Mouse (Mus musculus) stomach, embryonic 16.5 days (tissue): ENCODE measurements around the gene Adi1. TPM values are rescaled to one million over a fixed set of nuclear protein-coding genes. Genes with fewer than 3 reads are reported as not detected.

Experiments used
- ATAC-seq: fragments of 200-750 bp; cut with Nextera tagmentation; 2 replicates; pipeline ENCODE4 v1.8.0; 2017; ENCODE audit warnings: moderate number of reproducible peaks, moderate TSS enrichment; ENCODE audit not compliant: insufficient read depth, low FRiP score
- H3K27ac ChIP-seq: fragments of 300-500 bp; sonication (generic); 2 replicates; pipeline ENCODE4 v1.5.1; 2014; ENCODE audit warnings: low read length
- H3K27me3 ChIP-seq: fragments of 300-500 bp; sonication (generic); 2 replicates; pipeline ENCODE4 v1.6.1; 2014; ENCODE audit warnings: low read length, control low read depth, mixed read lengths; ENCODE audit not compliant: control insufficient read depth, insufficient read depth
- H3K36me3 ChIP-seq: fragments of 300-500 bp; sonication (generic); 2 replicates; pipeline ENCODE4 v1.6.1; 2014; ENCODE audit warnings: low read length; ENCODE audit not compliant: control insufficient read depth, insufficient read depth
- H3K4me1 ChIP-seq: fragments of 300-500 bp; sonication (generic); 2 replicates; pipeline ENCODE4 v1.6.1; 2014; ENCODE audit warnings: low read length, control low read depth, mixed read lengths; ENCODE audit not compliant: control insufficient read depth, insufficient read depth
- H3K4me2 ChIP-seq: fragments of 300-500 bp; sonication (generic); 2 replicates; pipeline ENCODE4 v1.6.1; 2014; ENCODE audit warnings: low read depth, low read length, mixed read lengths
- H3K4me3 ChIP-seq: fragments of 300-500 bp; sonication (generic); replicated peaks from 2 replicates; pipeline ENCODE4 v1.5.1; 2014; ENCODE audit warnings: mild to moderate bottlenecking, low read length
- H3K9ac ChIP-seq: fragments of 300-500 bp; sonication (generic); 2 replicates; pipeline ENCODE4 v1.6.1; 2014; ENCODE audit warnings: low read length
- H3K9me3 ChIP-seq: fragments of 300-500 bp; sonication (generic); replicated peaks from 2 replicates; pipeline ENCODE4 v1.6.1; 2016; ENCODE audit warnings: low read length, control low read depth; ENCODE audit not compliant: control insufficient read depth
- WGBS: fragments of 180-500 bp; shearing (Covaris S2); extraction: QIAGEN DNeasy Blood & Tissue Kit; methylation state at CpG from one replicate; pipeline ENCODE4 v1.1.7; 2014; 5-methylcytosine and 5-hydroxymethylcytosine counted together
- polyA plus RNA-seq: library from polyadenylated mRNA; unstranded; fragments of >200 nt; fragmentation: Nextera tagmentation; extraction: Ambion mirVana; gene quantifications from 2 replicates; pipeline ENCODE4 v1.2.1, GENCODE M21; 2015

The Adi1 gene
- 80.7 and 85.1 TPM in 2 replicates for polyA plus RNA-seq

DNA sequence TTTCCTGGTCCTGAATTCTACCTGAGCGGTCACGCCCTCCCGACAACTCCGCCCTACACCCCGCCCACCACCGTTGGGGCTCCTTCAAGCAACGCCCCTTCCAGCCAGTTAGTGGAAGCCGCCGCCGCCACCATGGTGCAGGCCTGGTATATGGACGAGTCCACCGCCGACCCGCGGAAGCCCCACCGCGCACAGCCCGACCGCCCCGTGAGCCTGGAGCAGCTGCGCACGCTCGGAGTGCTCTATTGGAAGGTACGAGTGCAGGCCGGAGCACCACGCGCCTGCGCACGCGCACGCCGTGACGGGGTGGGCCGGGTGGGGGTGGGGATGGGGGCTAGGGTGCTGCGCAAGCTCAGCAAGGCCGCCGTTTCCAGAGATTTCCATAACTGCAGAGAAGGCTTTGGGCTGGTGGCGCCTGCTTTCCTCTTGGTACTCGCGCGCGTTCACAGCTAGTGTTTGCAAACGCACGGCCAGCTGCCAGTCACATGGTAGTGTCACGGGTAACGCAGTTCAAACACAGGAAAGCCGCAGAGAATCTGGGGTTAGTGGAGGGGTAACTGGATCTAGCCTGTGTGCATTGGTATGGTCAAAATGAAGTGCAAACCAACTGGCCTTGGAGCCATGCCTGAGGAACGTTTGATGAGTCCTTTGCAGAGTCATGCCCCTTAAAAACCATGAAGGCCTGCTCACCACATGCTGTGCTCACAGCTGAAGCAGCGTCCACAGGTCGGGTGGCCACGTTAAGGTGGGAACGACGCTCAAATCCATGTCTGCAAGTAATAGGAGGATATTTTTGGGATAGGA, at the start of gene Adi1:
Gene Adi1, plus strand, starts transcription at position 111 of the 804 bp plus-strand sequence.
- H3K36me3 ChIP-seq: peaks cover 8% of the 10 kb centered on the region
- H3K27ac ChIP-seq: peak within 1 kb of the TSS; percentile 92
- peak within 1 kb of the TSS; percentile 72 for H3K4me3 ChIP-seq
- peaks cover 13% of the 10 kb centered on the region for H3K4me1 ChIP-seq
- H3K9me3 ChIP-seq: no peaks in the 10 kb centered on the region
- 2% methylated on average over 53 of the region's 53 CpGs for WGBS
- ATAC-seq: peak; percentile 93
- no peaks in the 10 kb centered on the region for H3K27me3 ChIP-seq
- H3K9ac ChIP-seq: peak within 1 kb of the TSS; percentile 83
- peak within 1 kb of the TSS; percentile 85 for H3K4me2 ChIP-seq

DNA sequence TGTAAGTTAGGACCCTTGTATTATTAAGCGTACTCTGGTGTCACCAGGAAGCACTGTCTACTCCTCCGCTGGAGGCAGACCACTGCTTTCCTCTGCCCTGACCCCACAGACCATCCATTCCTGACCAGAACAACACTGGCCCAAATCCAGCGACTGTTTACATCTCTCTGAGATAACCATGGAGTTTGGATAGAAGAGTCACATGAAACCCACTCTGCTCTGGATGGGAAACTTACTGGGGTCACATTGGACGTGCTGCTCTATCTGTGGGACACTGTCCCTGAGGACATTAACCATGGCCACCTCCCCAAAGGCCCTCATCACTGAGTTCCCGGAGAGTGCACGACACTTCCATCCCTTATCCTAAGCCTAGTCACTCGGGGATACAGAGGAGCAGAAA, 49.6 kb upstream of the Adi1 start:
- Histone ChIP-seq H3K27me3 (no peaks in the 10 kb centered on the region), H3K4me1 (peaks cover 16% of the 10 kb centered on the region), H3K36me3 (peaks cover 9% of the 10 kb centered on the region; the same call in 1 of the 2 replicates), H3K9ac (no peak overlapping the region), H3K27ac (no peak overlapping the region), H3K4me3 (no peak overlapping the region), H3K9me3 (no peaks in the 10 kb centered on the region), H3K4me2 (no peak overlapping the region)
- no peak for ATAC-seq
- WGBS: 72% methylated on average over 7 of the region's 7 CpGs

DNA sequence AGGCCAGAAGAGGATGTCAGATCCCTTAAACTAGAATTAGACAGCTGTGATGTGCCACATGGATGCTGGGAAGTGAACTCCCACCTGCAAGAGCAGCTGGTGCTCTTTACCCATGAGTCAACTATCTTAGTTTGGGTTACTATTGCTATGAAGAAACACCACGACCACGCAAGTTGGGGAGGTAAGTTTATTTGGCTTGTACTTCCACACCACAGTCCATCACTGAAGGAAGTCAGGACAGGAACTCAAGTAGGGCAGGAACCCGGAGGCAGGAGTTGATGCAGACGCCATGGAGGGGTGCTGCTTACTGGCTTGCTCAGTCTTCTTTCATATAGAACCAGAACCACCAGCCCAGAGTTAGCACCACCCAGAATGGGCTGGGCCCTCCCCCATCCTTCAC, 47.9 kb upstream of the Adi1 start:
- H3K9me3 ChIP-seq: no peaks in the 10 kb centered on the region
- ATAC-seq: no peak
- WGBS: 55% methylated on average over 4 of the region's 4 CpGs
- no peak overlapping the region for H3K27ac ChIP-seq
- H3K4me2 ChIP-seq: no peak overlapping the region
- H3K27me3 ChIP-seq: no peaks in the 10 kb centered on the region
- H3K4me3 ChIP-seq: no peak overlapping the region
- H3K4me1 ChIP-seq: peaks cover 6% of the 10 kb centered on the region
- peaks cover 17% of the 10 kb centered on the region for H3K36me3 ChIP-seq
- H3K9ac ChIP-seq: no peak overlapping the region

DNA sequence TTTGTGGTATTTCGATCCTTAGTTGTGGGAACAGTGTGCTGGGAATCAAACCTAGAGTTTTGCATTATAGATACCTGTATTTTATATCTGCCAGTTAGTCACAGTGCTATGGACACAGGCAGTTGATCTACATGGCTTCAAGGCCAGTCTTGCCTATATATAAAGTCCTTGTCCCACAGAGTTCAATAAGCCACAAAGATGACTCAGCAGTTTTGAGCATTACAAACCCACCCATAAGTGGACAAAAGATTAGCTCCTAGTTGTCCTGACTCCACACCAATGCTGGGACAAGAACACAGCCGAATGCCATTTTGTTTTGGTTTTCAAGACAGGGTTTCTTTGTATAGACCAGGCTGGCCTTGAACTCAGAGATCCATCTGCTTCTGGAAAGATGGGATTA, 46.6 kb upstream of the Adi1 start:
- Histone ChIP-seq H3K9ac (no peak overlapping the region), H3K27me3 (no peaks in the 10 kb centered on the region), H3K36me3 (peaks cover 30% of the 10 kb centered on the region), H3K9me3 (no peaks in the 10 kb centered on the region), H3K4me2 (no peak overlapping the region), H3K27ac (no peak overlapping the region), H3K4me3 (no peak overlapping the region), H3K4me1 (peaks cover 5% of the 10 kb centered on the region)
- whole genome bisulfite sequencing: 90% methylated on average over 2 of the region's 2 CpGs
- no peak for ATAC-seq

DNA sequence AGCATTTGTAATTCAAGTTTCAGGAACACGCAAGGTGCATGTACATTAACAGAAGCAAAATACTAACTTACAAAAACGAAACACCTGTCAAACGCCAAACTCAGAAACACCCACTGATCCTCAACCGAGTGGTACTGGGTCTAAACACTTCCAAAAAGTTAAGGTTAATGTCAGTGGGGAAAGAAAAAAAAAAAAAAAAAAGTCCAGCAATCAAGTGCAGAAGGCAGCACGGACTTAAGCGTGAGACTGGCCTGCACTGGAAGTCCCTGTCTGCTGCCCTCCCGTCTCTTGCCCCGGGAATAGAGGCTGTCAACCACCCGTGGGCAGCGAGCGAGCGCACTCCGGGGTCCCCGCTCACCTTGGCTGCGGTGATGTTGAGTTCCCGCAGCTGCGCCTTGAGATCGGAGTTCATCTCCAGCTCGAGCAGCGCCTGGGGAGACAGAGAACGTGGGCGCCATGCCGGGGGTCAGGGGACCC, 39.9 kb upstream of the Adi1 start:
- Histone ChIP-seq H3K4me1 (peaks cover 18% of the 10 kb centered on the region), H3K4me3 (peak overlapping the region; percentile 91), H3K27me3 (no peaks in the 10 kb centered on the region), H3K4me2 (peak overlapping the region; percentile 93), H3K36me3 (peaks cover 28% of the 10 kb centered on the region), H3K9ac (peak overlapping the region; percentile 99), H3K9me3 (no peaks in the 10 kb centered on the region), H3K27ac (peak overlapping the region; percentile 81)
- no peak for ATAC-seq
- WGBS: 2% methylated on average over 23 of the region's 23 CpGs

DNA sequence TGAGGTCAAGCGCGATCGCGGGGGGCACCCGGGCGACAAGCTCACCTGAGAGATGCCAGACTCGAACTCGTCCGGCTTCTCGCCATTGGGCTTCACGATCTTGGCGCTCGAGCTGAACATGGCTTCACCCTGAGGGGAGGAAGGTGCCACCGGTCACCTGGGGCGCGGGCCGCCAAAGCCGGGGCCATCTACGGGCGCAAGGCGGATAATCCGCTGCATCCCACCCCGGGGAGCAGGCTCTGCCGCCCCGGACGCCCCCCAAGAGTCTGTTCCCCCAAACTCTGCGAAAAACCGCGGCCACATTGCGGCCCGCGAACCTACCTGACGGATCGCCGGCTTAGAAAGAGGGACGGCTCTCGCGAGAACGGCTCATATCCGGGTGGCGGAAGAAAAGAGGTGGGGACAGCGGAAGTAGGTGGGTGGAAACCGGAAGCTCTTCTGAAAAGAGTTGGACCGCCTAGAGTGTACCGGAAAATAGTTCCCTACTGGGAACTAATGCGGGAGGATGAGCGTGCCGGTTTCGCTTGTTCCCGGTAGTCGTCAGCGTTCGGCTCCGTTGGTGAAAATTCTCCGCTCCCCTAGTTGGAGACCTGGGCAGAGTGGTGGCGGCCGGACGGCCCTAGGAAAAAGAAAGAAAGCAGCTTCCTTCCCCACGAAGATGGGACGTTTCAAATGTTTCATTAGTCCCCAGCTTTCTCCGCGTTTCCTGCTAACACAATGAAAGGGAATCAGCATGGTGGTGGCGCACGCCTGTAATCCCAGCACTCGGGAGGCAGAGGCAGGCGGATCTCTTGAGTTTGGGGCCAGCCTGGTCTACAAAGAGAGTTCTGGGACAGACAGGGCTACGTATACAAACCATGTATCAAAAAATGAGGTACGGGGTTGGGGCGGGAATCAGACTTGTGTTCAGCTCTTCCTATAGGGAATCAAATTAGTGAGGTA, 39.2 kb upstream of the Adi1 start, which contains the start of gene Rps7:
Gene Rps7, minus strand, starts transcription at position 419 of the 942 bp plus-strand sequence.
- 5% methylated on average over 69 of the region's 69 CpGs for WGBS
- peaks cover 28% of the 10 kb centered on the region for H3K36me3 ChIP-seq
- H3K9me3 ChIP-seq: no peaks in the 10 kb centered on the region
- peak within 1 kb of the TSS; percentile 91 for H3K4me3 ChIP-seq
- H3K9ac ChIP-seq: peak within 1 kb of the TSS; percentile 99
- peaks cover 18% of the 10 kb centered on the region for H3K4me1 ChIP-seq
- H3K27me3 ChIP-seq: no peaks in the 10 kb centered on the region
- peak within 1 kb of the TSS; percentile 81 for H3K27ac ChIP-seq
- H3K4me2 ChIP-seq: peak within 1 kb of the TSS; percentile 93
- peak; percentile 98 for ATAC-seq

DNA sequence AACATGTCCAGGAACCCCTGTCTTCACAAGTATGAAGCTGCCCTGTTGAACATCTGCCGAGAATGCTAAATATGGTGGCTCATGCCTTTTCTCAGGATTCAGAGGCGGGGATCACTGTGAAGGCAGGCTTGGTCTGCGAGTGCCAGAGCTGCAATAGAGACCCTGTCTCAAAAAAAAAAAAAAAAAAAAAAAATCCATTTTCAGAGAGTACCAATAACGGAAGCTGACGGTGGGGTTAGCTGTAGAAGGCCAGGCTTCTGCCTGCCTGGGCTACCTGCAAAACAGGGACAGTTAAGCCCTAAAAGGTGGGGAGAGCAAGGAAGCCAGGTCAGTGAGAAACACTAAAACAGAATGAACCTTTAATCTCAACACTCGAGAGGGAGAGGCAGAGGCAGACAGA, 38.5 kb upstream of the Adi1 start:
- peak overlapping the region; percentile 58 for H3K4me2 ChIP-seq
- no peak for ATAC-seq
- no peak overlapping the region for H3K27ac ChIP-seq
- no peaks in the 10 kb centered on the region for H3K9me3 ChIP-seq
- peak overlapping the region; percentile 91 for H3K4me3 ChIP-seq
- no peaks in the 10 kb centered on the region for H3K27me3 ChIP-seq
- peaks cover 24% of the 10 kb centered on the region for H3K36me3 ChIP-seq
- no peak overlapping the region for H3K9ac ChIP-seq
- peaks cover 18% of the 10 kb centered on the region for H3K4me1 ChIP-seq
- 85% methylated on average over 6 of the region's 6 CpGs for WGBS

DNA sequence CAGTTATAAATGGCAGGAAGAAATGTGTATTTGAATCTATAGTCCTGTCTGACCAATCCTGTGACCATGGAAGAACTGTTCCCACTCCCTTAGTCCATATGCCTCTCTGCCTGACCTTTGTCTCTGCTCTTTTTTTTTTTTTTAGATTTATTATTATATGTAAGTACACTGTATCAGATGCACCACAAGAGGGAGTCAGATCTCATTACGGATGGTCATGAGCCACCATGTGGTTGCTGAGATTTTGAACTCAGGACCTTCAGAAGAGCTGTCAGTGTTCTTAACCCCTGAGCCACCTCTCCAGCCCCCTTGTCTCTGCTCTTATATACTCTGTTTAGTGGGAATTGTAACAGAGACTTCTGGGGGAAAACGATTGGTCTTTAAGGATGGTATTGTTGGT, 36.3 kb upstream of the Adi1 start:
- peaks cover 10% of the 10 kb centered on the region for H3K4me1 ChIP-seq
- no peaks in the 10 kb centered on the region for H3K9me3 ChIP-seq
- H3K9ac ChIP-seq: no peak overlapping the region
- H3K27ac ChIP-seq: no peak overlapping the region
- H3K4me2 ChIP-seq: no peak overlapping the region
- 72% methylated on average over 2 of the region's 2 CpGs for WGBS
- no peak for ATAC-seq
- peaks cover 3% of the 10 kb centered on the region for H3K36me3 ChIP-seq
- H3K27me3 ChIP-seq: no peaks in the 10 kb centered on the region
- H3K4me3 ChIP-seq: no peak overlapping the region
